Mouse (Mus musculus) common myeloid progenitor, adult 5-6 weeks (primary cell): ENCODE data around the gene Lyrm9. TPM values are rescaled to one million over a fixed set of nuclear protein-coding genes. Genes with fewer than 3 reads are reported as not detected.

ENCODE experiments used
- ATAC-seq: replicated peaks from 2 replicates; pipeline ENCODE4 v1.8.0; 2016; ENCODE audit warnings: low read depth, mild to moderate bottlenecking, moderate TSS enrichment, inconsistent platforms; ENCODE audit not compliant: poor library complexity, severe bottlenecking
- total RNA-seq: library from RNA; stranded (forward); fragments of 200-1000, 187-1606 nt; gene quantifications from 2 replicates; pipeline ENCODE4 v1.2.3, GENCODE M21; 2017

Lyrm9 gene
- total RNA-seq = 26.8 and 55.2 TPM in 2 replicates

- peak; percentile 79 for ATAC-seq
Measured at GRCm38 (mm10) chr11:78826442-78827013, at the start of gene Lyrm9. TSS of gene Lyrm9 (plus strand) at chr11:78826584.

GRCm38 (mm10) chr11:78777851-78778680 lies 48.3 kb upstream of the Lyrm9 start:
- no peak for ATAC-seq

- ATAC-seq = no peak
Measured at GRCm38 (mm10) chr11:78780002-78780401, 46.4 kb upstream of the Lyrm9 start.

- no peak for ATAC-seq
Measured at GRCm38 (mm10) chr11:78780571-78780970, 45.8 kb upstream of the Lyrm9 start.

GRCm38 (mm10) chr11:78782326-78782725 lies 44.1 kb upstream of the Lyrm9 start:
- no peak for ATAC-seq

GRCm38 (mm10) chr11:78782791-78783347 lies 43.5 kb upstream of the Lyrm9 start:
- ATAC-seq = no peak

- no peak for ATAC-seq
Measured at GRCm38 (mm10) chr11:78786013-78786431, 40.4 kb upstream of the Lyrm9 start.

- no peak for ATAC-seq
Measured at GRCm38 (mm10) chr11:78789370-78790060, 36.9 kb upstream of the Lyrm9 start.

- ATAC-seq = peak; percentile 55
Measured at GRCm38 (mm10) chr11:78791582-78791981, 34.8 kb upstream of the Lyrm9 start.

GRCm38 (mm10) chr11:78792055-78792454 lies 34.3 kb upstream of the Lyrm9 start:
- ATAC-seq = no peak

GRCm38 (mm10) chr11:78792465-78792864 lies 33.9 kb upstream of the Lyrm9 start:
- ATAC-seq = peak; percentile 92

GRCm38 (mm10) chr11:78793116-78793515 lies 33.3 kb upstream of the Lyrm9 start:
- ATAC-seq = no peak

- no peak for ATAC-seq
Measured at GRCm38 (mm10) chr11:78796072-78796729, 30.2 kb upstream of the Lyrm9 start.

GRCm38 (mm10) chr11:78801094-78801493 lies 25.3 kb upstream of the Lyrm9 start:
- ATAC-seq = no peak

- peak; percentile 22 for ATAC-seq
Measured at GRCm38 (mm10) chr11:78803587-78804316, 22.6 kb upstream of the Lyrm9 start.

GRCm38 (mm10) chr11:78804551-78804950 lies 21.8 kb upstream of the Lyrm9 start:
- ATAC-seq = no peak

GRCm38 (mm10) chr11:78805198-78805597 lies 21.2 kb upstream of the Lyrm9 start:
- no peak for ATAC-seq

GRCm38 (mm10) chr11:78805691-78806137 lies 20.7 kb upstream of the Lyrm9 start:
- no peak; the same call in 1 of the 2 replicates for ATAC-seq

- peak; percentile 53 for ATAC-seq
Measured at GRCm38 (mm10) chr11:78807341-78808108, 18.9 kb upstream of the Lyrm9 start.
